11 mouse cellular contexts compared by ENCODE assay signal in the genomic region with DNA sequence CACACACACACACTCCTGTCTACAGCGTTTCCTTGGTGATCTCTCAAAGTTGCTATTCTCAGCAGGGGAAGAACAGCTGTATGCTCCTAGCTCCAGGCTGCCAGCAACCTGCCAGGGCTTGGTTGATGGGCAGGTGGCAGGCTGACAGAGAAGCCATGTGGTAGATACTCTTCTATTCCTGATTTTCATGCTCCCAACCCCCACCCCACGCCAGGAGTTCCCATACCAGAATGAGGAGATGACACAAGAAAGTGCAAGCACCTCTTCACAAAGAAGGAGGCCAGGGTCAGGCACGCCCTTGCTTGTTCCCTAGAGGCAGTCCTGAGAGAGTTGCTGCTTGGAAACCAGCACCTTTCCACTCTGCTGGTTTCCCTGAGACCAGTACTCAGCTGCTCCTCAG. TPM values are rescaled to one million over a fixed set of nuclear protein-coding genes. Genes with fewer than 3 reads are reported as not detected.
A peak's percentile ranks its signal among the peaks of the same experiment; 100 is the strongest.
DNase-seq lines count a peak whose midpoint lies in the region; ATAC-seq lines count a peak whose summit lies in the region.
"Had no signal": no experiment of that assay in that cellular context is flagged by ENCODE, and none has a peak within 500 bp of the region (broad histone marks: within the 10 kb centered on the region; RNA-seq: fewer than 3 reads in every experiment).

No protein-coding gene starts in this region.

- H3K4me3 ChIP-seq in forebrain, embryonic 14.5 days (ENCODE audit: low read depth, low read length) = no peak overlapping the region
- H3K4me3 ChIP-seq in hindbrain, embryonic 15.5 days = no peak overlapping the region
- no peak overlapping the region for H3K4me3 ChIP-seq in neural tube, embryonic 13.5 days

- peak; percentile 28 for DNase-seq in layer of hippocampus, adult 11-12 months (ENCODE audit: low spot score)
- DNase-seq in layer of hippocampus, adult 9-10 months (ENCODE audit: low spot score) = no peak
- peak; percentile 73 for DNase-seq in forebrain, embryonic 14.5 days (ENCODE audit: low spot score)
- DNase-seq in adrenal gland, adult 18-20 months (ENCODE audit: low spot score in 2 of 2) = no peak
- no peak for DNase-seq in natural killer cell, adult 2 months (ENCODE audit: low spot score in 2 of 2)
- DNase-seq: adrenal gland, adult 8-10 months; gastrocnemius, postnatal 25 days; thymus, postnatal 14 days had no signal

- peak; percentile 87 for ATAC-seq in forebrain, embryonic 14.5 days
- ATAC-seq in hindbrain, embryonic 15.5 days (ENCODE audit: low FRiP score, low read depth) = peak; percentile 75
- peak; percentile 57 for ATAC-seq in neural tube, embryonic 13.5 days (ENCODE audit: low read depth)

- no peaks in the 10 kb centered on the region for H3K36me3 ChIP-seq in forebrain, embryonic 14.5 days (ENCODE audit: control insufficient read depth, insufficient read depth, low read length)
- H3K36me3 ChIP-seq in hindbrain, embryonic 15.5 days = no peaks in the 10 kb centered on the region
- H3K36me3 ChIP-seq in neural tube, embryonic 13.5 days = no peaks in the 10 kb centered on the region

- peak overlapping the region; percentile 50; the same call in 1 of the 2 replicates for H3K27ac ChIP-seq in forebrain, embryonic 14.5 days (ENCODE audit: low read depth, low read length)
- H3K27ac ChIP-seq in hindbrain, embryonic 15.5 days (replicated peaks) = no peak overlapping the region
- no peak overlapping the region for H3K27ac ChIP-seq in neural tube, embryonic 13.5 days (replicated peaks)
- H3K27ac ChIP-seq: liver, embryonic 14.5 days had no signal

- H3K4me2 ChIP-seq in forebrain, embryonic 14.5 days (ENCODE audit: low read length) = no peak overlapping the region
- H3K4me2 ChIP-seq in hindbrain, embryonic 15.5 days = no peak overlapping the region
- H3K4me2 ChIP-seq in neural tube, embryonic 13.5 days = no peak overlapping the region

- 26% methylated on average over 3 of the region's 3 CpGs for WGBS in forebrain, embryonic 14.5 days
- WGBS in hindbrain, embryonic 15.5 days = 7% methylated on average over 3 of the region's 3 CpGs
- 22% methylated on average over 3 of the region's 3 CpGs for WGBS in neural tube, embryonic 13.5 days

- H3K9ac ChIP-seq in forebrain, embryonic 14.5 days (ENCODE audit: low read length) = no peak overlapping the region
- no peak overlapping the region for H3K9ac ChIP-seq in hindbrain, embryonic 15.5 days
- no peak overlapping the region for H3K9ac ChIP-seq in neural tube, embryonic 13.5 days
- H3K9ac ChIP-seq: liver, embryonic 14.5 days had no signal

- 0 out of 2 replicates have a peak, but pooled peaks cover 3% of the 10 kb centered on the region for H3K27me3 ChIP-seq in forebrain, embryonic 14.5 days (replicated peaks; ENCODE audit: control insufficient read depth, insufficient read depth, low read length)
- no peaks in the 10 kb centered on the region for H3K27me3 ChIP-seq in hindbrain, embryonic 15.5 days
- no peaks in the 10 kb centered on the region for H3K27me3 ChIP-seq in neural tube, embryonic 13.5 days

- no peaks in the 10 kb centered on the region for H3K9me3 ChIP-seq in forebrain, embryonic 14.5 days (replicated peaks; ENCODE audit: control insufficient read depth, low read length)
- H3K9me3 ChIP-seq in hindbrain, embryonic 15.5 days = no peaks in the 10 kb centered on the region
- no peaks in the 10 kb centered on the region for H3K9me3 ChIP-seq in neural tube, embryonic 13.5 days

- H3K4me1 ChIP-seq in forebrain, embryonic 14.5 days (ENCODE audit: control insufficient read depth, insufficient read depth, low read length) = peaks cover 7% of the 10 kb centered on the region; the same call in 1 of the 2 replicates
- peaks cover 8% of the 10 kb centered on the region; the same call in 1 of the 2 replicates for H3K4me1 ChIP-seq in hindbrain, embryonic 15.5 days (replicated peaks)
- H3K4me1 ChIP-seq in neural tube, embryonic 13.5 days (replicated peaks) = peaks cover 15% of the 10 kb centered on the region

RNA-seq across cellular contexts. Expression of a gene that starts 40.4 kb away (rescaled TPM):
- polyA plus RNA-seq in forebrain, embryonic 14.5 days (2014; fragmentation: Nextera tagmentation; extraction: Ambion mirVana) = 53.5 and 85.8 TPM in 2 replicates
- polyA plus RNA-seq in hindbrain, embryonic 15.5 days (2015; fragmentation: Nextera tagmentation; extraction: Ambion mirVana) = 224 and 276 TPM in 2 replicates
- polyA plus RNA-seq in neural tube, embryonic 13.5 days (2015; fragmentation: Nextera tagmentation; extraction: Ambion mirVana) = 188 and 192 TPM in 2 replicates
- total RNA-seq in adrenal gland, adult 18-20 months (2021) = 10 to 100 TPM; 34.0 to 56.6 TPM

Comparison
In these comparisons a context has a peak if more than half of its experiments do, and no peak if none do; other contexts are left out.
1. DNase-seq: peak in layer of hippocampus, adult 11-12 months (single experiment) and forebrain, embryonic 14.5 days (single experiment); none in layer of hippocampus, adult 9-10 months (single experiment), adrenal gland, adult 18-20 months (0 of 2) and natural killer cell, adult 2 months (0 of 2).
2. Peak in every context shown above with its lines, with median percentiles within 50 percentile points of each other: ATAC-seq.